Mouse (Mus musculus): ENCODE data around the gene 1190005I06Rik.
A peak's percentile ranks its signal among the peaks of the same experiment; 100 is the strongest.

The 1190005I06Rik gene

DNA sequence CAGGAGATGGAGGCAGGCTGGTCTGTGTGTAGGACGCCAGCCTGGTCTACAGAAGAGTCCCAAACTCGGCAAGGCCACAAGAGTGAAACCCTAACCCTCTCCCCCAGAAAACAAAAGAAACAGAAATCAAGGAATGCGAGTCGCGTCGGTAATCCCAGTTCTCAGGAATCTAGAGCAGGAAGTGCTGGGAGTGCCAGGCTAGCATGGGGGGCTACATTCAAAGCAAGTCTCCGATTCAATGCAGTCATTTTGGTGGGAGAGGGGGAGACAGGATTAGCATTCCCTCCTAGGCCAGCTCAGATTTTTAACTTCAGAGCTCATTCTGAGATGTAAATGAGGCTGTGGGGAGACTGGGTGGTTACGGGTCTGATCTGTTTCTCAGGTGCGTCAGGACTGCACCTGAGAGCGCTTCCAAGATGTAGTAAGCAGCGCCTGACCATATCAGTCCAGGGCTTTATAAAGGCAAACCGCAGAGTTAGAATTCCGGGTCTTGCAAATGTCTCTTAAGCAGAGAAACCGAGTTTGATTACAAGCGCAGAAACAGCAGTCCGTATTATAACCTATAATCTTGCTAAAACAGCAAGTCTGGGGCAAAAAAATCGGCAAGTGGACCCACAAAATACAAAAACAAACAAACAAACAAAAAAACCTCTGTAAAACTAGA is 19.5 kb upstream of the 1190005I06Rik start:
- DNase-seq, result no peak

DNA sequence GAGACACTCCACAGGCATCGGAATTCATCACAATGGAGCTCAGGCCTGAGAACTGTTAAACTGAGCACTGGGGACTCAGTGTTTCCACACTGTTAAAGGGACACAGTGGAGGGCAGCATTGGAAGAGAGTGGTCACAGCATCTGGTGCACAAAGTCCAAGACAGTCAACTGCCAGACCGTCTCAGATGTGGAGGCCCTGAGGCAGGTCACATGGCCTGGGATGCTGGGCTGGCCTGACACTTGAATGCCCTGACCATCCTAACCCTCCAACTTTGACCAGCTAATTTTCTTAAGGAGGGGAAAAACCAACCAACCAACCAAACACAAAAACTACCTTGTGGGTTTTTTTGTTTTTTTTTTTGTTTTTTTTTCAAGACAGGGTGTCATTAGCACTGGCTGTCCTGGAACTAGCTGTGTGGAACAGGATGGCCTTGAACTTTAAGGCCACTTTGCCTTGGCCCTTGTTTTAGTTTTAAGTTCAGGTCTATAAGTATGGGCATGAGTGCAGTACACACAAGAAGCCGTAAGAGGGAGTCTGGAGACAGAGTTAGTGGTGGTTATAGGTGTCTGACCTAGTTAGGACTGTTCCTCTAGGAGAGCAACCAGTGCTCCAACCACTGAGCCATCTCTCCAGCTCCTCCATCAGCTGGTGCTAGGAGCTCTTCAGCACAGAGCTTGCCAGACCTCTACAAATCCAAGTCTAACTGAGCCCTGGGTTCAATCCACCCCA is 18.5 kb upstream of the 1190005I06Rik start:
- no peak for DNase-seq

DNA sequence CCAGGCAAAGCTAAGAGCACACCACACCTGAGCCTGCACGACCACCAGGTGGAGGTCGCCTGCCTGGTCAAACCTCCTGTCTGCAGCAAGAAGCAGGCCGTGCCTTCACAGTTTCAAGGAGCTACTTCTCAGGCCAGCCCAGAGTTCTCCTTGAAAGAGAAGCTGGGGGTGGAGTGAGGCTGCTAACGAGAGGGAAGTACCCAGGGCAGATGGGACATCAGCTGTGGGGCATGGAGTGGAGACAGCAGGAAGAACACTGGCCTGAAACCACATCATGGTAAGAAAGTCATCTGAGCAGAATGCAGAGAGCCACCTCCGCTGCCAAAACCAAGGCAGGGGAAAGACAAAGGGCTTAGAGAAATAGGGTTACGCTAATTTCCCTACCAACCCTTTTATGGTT is 17.1 kb upstream of the 1190005I06Rik start:
- DNase-seq, result no peak

DNA sequence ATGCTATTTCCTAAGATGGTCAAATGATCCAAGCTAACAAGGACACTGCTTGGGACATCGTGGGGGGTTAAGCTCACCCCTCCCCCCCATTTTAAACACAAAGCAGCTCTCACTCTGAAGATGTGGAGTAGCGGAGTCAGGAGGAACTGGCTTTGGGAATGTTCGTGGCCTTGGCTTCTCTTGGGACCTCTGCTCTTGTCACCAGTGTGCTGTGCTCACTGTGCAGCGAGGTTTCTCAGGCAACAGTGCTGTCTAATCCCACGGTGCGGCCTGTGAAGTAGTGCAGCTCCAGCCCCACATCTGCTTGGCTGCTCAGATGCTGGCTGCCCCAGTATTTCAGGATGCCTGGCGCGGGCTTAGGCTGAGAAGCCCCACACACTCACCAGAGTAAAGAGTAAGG is 10.0 kb upstream of the 1190005I06Rik start:
- no peak for DNase-seq

DNA sequence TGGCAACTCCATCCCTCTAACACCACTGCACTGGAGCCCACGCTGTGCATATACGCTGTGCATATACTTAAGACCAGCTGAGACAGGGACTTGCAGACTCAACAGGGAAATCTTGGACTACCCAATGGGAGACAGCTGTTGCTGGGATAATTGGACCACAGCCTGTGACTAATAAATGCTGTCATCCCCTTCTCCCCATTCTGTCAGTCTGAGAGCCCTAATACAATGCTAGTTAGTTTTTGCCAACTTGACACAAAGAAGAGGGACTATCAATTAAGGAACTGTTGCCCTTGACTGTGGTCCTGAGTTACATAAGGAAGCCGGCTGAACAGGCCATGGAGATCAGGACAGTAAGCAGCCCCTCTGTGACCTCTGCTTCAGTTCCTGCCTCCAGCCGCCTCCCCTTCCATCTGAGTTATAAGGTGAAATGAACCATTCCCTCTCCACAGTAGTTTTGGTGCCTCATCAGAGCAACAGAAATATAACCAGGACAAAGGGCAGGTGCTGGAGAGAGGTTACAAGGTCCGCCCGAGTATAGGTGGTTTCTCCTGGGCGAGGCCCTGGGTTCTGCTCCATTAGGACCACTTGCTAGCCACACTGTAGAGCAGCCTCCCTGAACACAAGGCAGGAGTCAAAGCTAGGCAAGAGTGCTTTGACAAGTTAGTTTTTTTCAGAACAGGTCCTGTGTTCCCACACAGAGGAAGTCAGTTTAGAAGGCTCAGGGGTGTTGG is 9.1 kb upstream of the 1190005I06Rik start:
- no peak for DNase-seq

DNA sequence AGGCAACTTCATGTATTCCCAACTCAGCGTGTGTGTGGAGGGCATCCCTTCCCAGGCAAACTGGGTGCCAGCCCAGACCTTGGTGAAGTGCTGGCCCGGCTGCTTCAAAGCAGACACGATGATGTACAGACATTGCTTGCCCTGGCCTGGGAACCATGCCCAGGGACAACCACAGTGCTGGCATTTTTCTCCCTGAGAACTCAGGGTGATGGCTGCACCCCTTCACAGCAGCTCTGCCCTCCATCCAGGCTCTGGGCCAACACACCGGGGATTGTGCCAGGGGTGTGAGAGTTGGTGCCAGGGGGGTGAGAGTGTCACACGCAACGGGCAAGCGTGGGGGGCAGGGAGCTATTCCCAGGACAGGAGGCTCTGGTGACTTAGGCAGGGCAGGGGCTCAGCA is 2.8 kb downstream of the 1190005I06Rik start:
- no peak for DNase-seq

DNA sequence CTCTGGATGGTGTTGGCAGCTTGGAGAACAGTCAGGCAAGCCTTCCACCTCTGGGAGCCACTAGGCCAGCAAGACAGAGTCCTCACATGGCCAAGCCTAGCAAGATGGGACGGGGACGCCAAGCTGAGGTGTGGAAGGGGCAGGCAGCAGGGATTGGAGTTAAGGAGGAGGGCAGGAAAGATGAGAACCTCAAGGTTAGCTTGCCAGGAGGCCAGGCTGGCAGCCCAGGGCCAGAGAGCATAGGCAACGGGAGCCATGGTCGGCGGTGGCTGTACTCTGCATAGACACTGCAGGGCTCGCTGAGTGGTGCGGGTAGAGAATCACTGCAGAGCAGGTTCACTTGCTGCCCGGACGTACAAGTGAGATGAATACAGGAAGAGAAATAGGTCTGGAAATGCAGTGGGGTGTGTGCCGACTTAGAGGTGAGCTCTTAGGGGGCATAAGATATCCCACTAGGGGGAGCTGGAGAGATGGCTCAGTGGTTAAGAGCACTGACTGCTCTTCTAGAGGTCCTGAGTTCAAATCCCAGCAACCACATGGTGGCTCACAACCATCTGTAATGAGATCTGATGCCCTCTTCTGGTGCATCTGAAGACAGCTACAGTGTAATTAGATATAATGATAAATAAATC is 5.3 kb downstream of the 1190005I06Rik start:
- DNase-seq, result no peak

DNA sequence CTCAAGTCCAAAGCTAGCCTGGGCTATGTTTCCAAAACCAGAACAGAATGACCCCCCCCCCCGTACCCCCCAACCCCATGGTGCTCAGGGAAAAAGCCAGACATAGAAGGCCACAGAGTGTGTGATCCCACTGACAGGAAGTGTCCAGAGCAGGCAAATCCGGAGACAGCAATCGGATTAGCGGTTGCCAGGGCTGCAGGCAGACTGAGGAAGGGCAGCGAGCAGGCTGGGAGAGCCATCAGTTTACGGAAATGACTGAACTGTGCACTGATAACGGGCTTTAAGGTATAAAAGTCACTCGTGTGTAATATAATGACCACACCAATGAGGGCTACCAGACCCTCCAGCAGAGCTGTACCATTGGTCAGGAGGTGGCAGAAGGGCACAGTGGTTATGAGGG is 6.2 kb downstream of the 1190005I06Rik start:
- no peak for DNase-seq

DNA sequence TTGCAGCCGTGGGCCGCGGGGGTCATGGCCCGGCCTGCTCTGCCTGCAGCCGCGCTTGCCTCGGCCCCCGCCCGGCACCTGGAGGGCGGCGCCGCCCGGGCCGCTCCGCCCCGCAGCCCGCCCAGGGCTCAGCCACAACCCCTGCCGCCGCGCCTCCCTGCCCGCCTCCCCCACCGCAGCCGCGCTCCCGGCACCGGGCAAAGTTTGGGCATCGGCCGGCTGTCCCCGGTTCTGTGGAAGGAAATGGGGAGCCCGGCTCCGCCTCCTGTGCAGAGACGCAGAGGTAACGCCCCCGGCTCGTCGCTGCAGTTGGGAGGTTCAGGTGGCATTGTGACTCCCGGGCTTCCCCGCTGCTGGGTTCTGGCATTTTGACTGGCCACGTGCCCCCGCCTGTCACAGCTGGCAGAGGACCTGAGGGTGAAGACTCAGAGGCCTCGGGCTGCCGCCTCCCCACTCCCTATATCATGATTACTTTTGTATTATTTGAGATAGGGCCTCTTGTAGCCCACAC is 13.0 kb downstream of the 1190005I06Rik start:
- peak; percentile 15 to 37 for DNase-seq

DNA sequence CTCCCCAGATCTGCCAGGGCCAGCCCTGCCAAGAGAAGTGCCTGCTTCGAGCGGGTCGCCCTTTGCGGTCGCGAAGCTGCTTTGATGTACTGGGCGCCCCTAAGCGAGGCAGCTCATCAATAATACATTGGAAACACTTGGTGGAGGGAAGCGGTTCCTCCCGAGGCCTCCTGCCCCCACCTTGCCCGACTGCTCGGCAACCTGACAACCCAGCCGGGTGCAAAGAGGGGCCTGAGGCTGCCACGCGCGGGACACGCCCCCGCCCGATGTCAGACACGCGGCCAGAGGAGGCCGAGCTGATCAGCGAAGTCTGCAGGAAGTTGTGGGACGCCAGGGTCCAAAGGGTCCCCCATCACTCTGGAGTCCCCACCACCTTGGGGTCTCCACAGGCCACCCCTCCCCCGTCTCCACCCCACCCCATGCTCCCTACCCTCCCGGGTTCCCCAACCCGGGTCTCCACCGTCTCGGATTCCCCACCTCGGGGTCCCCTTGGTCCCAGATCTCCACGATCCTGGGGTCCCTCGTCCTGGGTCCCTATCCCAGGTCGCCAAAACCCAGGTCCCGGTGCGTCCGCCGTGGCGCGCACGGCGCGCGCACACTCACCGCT is 13.7 kb downstream of the 1190005I06Rik start:
- DNase-seq, result no peak

DNA sequence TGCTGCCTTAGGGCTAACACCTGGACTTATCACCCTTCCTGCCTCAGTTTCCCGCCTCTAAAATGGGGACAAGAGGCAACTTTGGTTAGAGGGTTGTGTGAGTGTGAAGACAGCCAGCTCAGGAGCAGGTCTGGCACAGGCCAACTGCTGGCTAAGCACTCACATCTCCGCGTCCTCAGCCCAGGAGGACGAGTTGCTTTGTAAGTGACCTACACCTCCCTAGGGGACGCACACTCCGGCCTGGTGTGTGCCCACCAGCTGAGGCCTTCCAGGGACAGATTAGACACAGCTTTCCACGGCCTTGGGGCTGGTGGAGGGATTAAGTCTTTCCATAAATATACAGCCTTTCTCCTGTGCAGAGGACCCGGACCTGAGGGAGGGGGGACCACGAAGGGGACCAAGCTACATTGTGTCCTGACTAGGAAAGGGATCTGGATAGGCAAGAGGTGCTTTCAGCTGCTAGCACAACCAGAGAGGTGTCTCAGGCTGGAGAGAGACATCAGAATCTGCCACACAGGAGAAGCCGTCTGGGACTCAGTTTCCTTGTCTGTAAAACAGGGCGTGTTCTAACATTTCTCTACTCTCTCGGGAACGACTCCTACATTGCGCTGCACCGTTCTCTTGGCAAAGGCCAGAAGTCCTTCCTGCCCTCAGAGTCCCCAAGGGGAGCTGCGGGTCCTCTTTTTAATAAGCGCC is 14.3 kb downstream of the 1190005I06Rik start:
- DNase-seq, result no peak

DNA sequence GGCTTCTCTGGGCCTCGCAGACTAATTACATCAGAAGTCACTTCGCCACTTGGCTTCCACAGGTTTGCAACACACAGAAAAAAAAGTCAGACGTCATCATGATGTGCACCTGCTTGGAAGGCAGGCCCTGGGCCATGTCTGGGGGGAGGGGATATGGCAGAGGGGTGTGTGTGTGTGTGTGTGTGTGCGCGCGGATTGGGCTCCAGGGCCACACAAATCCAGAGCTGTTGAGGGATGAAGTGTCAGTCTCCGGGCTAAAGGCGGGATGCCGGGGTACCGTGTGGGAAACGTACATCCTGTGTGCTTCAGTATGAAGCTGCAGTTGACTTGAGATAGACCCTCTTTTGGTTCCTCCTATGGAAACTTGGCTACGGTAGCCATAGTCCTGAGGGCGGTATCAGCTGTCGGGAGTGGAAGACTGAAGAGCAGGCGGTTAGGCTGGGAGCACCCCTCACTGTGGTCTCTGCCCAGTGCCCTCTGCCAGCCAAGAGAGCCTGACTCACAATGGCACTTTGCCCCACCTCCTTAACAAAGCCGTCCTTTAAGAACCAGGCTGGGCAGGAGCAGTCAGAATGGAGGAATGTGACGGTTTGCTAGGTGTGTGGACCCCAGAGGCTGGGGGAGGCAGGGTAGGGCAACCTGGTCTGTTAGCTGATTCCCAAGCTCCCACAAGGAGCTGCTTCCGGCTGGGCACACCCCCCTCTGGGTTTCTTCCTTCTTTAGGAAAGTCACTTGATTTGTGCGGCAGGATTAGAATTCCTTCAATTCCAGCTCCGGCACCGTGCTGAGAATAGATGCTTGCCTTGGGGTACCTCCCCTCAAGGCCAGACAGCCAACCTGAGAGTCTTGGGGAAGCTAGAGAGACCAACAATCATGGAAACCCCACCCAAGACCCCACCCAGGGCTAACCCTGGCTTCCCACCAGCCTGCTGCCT is 15.7 kb downstream of the 1190005I06Rik start:
- no peak for DNase-seq

DNA sequence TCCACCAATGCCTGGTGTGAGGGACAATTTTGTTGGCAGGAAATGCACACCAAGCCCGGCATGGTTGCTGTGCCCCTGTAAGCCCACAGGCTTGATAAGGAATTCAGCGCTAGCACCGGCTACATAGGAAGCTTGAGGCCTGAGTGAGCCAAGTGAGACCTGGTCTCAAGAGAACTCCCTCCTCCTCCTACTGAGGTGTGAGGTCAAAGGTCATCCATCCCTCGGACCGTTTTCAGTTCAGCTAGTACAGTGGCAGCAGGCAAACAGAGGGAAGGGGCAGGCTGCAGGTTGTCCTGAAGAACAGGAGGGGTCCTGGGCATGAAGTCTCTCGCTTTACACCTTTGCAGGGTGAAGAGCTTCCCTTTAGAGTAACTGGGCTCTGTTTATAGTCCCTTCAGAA is 16.6 kb downstream of the 1190005I06Rik start:
- DNase-seq, result no peak

DNA sequence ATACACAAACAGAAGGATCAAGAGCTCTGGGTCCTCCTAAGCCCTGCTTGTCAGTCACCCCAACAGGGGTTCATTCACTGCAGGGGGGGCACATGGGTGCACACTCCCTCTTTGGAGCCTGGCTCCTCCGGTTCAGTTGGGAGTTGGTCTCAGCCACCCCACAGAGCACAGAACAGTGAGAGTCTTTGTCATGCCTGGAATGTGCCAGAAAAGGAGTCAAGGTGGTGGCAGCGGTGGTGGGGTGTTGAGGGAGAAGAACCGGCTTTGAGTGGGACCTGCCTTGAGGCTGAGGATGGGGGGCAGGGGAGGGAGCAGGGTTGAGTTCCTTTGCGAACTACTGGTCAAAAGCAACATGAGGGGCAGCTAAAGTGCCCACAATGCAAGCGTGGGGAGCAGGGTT is 17.4 kb downstream of the 1190005I06Rik start:
- DNase-seq, result no peak

DNA sequence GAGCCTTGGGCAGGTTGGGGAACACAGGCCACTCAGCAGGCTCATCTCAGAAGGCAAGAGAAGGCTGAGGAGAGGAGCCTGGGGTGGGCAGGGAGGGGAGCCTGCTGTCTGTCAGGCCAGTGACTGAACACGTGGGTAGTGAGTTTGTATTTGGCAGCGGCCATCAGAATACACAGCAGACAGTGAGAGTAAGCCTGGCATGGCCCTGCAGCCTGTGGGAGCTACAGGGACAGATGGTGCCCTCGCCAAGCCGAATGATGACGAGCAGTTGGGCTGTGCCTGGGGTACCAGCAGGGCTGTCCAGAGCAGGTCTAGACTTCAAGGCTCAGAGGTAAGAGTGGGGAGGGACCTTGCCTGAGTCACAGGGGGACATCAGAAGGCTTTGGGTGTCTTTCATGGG is 20.1 kb downstream of the 1190005I06Rik start:
- no peak for DNase-seq

DNA sequence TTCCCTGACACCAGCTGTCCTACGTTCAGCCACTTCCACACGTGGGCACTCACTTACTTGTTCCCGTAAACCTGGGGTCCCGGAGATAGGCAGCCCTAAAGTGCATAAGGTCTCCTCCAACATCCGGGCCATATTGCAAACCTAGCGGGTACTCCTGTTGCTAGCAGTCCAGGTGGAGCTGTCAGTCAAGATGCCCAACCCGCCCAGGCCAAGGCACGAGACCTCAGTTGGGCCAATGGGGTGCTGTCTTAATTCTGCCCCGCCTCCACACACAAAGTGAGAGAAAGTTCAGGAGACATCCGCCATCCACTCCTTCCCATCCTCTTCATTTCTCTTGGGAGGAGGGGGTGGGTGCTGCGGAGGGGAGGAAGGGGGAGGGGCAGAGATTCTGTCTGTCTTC is 21.0 kb downstream of the 1190005I06Rik start:
- DNase-seq, result no peak

DNA sequence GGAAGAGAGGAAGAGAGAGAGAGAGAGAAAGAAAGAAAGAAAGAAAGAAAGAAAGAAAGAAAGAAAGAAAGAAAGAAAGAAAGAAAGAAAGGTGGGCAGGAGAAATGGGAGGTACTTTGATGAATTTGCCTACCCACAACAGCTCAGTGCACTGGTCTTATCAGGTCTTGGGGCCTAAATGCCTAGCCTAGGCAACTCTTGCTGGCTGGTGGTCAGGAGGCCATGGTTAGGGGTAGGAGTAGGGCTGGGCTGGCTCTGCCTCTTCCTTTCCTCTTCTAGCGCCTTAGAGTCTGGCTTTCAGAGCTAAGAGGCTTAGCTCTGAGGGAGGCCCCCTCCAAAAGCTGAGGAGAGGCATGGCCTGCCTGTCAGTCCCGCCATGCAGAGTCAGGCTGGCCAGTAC is 23.8 kb downstream of the 1190005I06Rik start:
- DNase-seq, result no peak

DNA sequence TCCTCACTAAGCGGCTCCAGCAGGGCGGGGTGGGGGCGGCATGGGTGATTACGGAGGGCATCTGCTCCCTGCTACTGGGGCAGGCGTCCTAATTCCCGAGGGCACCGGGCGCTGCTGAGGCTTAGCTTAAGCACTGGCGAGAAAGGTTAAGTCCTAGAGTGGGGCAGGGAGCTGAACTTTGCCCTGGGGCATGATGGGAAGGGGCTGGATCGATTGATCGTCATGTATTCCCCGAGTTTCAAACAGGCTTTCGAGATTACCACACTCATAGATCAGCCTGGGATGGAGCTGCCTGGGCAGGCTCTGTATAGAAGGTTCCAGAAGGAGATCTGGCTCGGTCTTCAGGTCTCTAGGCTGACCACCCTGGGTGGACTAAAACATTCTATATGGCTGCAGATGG is 25.3 kb downstream of the 1190005I06Rik start:
- no peak for DNase-seq

DNA sequence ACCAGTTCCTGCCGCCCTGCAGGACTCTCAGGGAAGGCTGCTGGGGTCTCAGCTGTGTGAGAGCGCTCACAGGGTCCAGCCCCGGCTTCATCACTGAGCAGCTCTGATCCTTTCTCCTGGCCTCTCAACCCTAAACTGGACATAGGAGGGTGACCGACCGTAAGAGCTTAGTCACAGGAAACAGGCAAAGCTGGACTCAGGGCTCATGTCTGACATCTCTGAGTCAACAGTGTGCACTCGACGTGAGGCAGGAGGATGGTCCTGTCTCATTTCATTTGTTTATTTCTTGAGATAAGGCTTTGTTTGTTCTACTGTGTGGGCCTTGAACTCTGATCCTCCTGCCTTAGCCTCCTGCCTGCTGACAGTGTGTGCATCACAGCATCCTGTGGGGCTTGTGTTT is 27.0 kb downstream of the 1190005I06Rik start:
- DNase-seq, result no peak

DNA sequence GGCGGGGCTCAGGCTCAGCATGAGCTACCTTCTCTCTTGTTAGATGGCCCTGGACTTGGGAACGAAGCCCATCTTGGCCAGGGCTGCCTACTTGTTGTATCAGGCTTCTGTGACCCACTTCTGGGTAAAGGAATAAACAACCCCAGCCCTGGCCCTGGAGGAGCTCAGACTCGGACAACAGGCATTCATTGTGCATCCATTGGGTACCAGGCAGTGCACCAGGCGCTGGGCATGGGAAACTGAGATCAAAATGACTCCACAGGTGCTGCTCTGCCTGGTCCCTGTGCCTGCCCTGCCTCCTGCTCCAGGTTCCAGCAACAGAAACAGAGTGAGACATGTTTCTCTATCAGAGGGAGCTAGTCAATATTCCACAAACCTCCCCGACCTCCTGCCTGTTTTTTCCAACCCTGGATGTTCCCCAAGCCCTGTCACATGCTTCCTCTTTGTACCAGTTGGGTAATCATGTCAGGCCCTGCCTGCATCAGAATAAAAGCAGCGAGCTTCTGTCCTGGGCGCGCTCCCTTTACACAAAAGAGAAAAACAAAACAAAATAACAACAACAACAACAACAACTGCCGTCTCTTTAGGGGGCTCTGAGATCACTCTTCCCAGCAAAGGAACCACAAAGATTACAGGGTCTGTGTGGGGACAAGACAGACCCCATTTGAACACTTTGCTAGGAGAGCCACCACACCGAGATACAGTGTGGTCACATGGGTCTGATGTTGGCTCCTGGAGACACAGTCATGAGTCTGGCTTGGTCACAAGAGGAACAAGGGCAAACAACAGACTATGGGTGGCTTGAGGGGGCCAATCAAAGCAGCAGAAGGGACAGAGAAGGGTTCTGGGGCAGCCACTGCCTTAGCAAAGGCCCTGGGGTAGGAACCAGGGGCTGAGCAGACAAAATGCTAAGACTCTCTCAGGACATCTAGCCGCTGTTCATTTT is 27.9 kb downstream of the 1190005I06Rik start:
- no peak for DNase-seq
